Mouse (Mus musculus) cortical plate, adult 2 months (tissue): Measurements from ENCODE around the gene Arhgef11.

Experiments
- CTCF ChIP-seq: fragments of 200-500 bp; IDR thresholded peaks from 2 replicates; pipeline ENCODE4 v1.5.1; 2011; ENCODE audit warnings: mild to moderate bottlenecking, control low read depth, low read length; ENCODE audit not compliant: insufficient read depth; ENCODE audit errors: extremely low read depth
- POLR2A ChIP-seq: fragments of 200-500 bp; IDR thresholded peaks from 2 replicates; pipeline ENCODE4 v1.6.1; 2011; ENCODE audit warnings: mild to moderate bottlenecking, low read length, control low read depth; ENCODE audit not compliant: insufficient read depth; ENCODE audit errors: extremely low read depth

DNA sequence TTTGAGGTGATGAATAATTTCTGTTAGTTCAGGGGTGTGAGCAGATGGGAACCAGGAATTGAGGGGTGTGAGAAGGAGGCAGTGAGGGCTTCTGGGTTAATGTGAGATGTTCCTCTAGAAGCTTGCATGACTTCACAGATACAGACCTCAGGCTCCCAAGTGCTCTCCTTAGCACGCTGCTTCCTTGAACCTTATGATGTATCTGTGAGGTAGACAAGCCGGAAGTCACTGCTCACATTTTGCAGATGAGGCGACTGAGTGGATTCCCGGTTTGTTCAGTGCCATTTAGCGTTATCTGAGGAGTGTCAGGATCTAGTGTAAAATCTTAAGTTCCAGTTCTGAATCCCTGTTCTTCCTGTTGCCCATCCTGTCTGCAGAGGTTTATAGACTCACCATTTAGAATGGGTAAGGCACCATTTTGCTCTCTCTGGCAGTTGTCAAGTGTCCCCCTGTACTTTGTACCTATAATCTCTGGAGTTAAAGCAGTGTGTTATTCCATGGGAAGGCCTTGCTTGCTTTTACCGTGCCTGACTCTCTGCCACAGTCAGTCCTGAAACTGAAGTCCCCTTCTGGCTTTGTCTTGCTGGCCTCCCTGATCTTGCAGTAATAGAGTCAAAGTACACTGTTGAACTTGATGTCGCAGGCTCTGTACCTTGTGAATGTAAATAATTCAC, 3.0 kb downstream of the Arhgef11 start:
- no peak for TF ChIP-seq POLR2A
- no peak for TF ChIP-seq CTCF
